Mouse (Mus musculus): ENCODE data around the gene Pgap3.

GRCm38 (mm10) chr11:98357396-98358160 is 42.7 kb downstream of the Pgap3 start:
- no peak for TF ChIP-seq CTCF (IDR thresholded peaks at IDR 0.05)
- peak; percentile 75 for TF ChIP-seq EP300 (IDR thresholded peaks at IDR 0.05)
